Mouse (Mus musculus): ENCODE measurements around the gene Prim1. TPM values are rescaled to one million over a fixed set of nuclear protein-coding genes. Genes with fewer than 3 reads are reported as not detected.

Gene Prim1
- total RNA-seq (2021), result 11.0 and 13.6 TPM in 2 replicates
- long read RNA-seq, experiment 1, transcript Prim1-201 (13 exons, 1,583 nt), result major isoform, 11 of 15 reads
- long read RNA-seq, experiment 1, partial matches to known transcripts, result 1 of 15 reads
- long read RNA-seq, experiment 1, other reads (novel, unspliced or antisense), result 3 of 15 reads
- long read RNA-seq, experiment 2, transcript Prim1-201 (13 exons, 1,583 nt), result major isoform, 8 of 10 reads
- long read RNA-seq, experiment 2, partial matches to known transcripts, result 2 of 10 reads
- long read RNA-seq, experiment 2, other reads (novel, unspliced or antisense), result 0 of 10 reads

DNA sequence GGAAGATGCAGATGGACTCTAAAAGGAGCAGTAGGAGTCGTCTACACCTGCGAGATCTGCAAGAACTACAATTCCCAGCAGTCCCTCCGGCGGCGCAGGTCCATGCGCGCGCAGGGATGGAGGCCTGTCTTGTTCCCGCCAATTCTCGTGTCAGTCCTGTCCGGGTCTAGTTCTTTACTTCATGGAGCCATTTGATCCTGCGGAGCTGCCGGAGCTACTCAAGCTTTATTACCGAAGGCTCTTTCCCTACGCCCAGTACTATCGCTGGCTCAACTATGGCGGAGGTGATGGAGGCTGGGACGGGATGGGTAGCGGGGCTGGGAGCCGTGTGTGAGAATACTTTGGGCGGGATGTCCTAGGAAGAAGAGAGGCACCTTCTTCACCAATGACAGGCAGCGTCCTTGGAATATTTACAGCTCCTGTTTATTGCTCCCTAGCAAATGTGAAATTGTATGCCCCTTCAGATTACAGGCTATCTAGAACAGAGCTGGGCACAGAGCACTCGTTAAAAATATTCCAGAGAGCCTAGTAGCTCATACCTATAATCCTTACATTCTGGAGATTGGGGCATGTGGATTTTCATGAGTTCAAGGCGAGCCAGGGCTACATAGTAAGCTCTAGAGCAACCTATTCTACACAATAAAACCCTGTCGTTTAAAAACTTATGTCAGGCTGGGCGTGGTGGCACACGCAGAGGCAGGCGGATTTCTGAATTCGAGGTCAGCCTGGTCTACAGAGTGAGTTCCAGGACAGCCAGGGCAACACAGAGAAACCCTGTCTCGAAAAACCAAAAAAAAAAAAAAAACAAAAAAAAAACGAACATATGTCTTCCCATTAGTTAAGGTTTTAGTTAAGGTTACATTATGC, at the start of gene Prim1:
Gene Prim1 (plus strand): TSS at position 101 of the 867 bp plus-strand sequence.
- DNase-seq, result peak; percentile 83

DNA sequence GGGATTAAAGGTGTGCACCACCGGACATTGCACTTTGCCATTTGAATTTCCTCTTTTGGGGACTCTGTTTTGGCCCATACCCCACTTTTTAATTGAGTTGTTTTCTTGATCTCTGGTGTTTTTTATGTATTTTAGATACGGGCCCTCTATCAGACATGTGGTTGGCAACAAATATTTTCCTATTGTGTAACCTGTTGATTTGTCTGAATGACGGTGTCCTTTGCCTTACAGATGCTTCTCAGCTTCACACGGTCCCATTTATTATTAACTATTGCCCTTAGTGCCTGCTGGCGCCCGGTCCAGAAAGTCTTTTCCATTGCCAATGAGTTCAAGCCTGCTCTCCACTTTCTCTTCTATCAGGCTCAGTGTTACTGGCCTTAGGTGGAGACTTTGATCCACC, 48.5 kb upstream of the Prim1 start:
- no peak for DNase-seq

GRCm38 (mm10) chr10:127969820-127970219, 45.1 kb upstream of the Prim1 start:
- no peak for DNase-seq

- DNase-seq, result peak; percentile 19
These were observed 44.6 kb upstream of the Prim1 start for GRCm38 (mm10) chr10:127970359-127970831.

DNA sequence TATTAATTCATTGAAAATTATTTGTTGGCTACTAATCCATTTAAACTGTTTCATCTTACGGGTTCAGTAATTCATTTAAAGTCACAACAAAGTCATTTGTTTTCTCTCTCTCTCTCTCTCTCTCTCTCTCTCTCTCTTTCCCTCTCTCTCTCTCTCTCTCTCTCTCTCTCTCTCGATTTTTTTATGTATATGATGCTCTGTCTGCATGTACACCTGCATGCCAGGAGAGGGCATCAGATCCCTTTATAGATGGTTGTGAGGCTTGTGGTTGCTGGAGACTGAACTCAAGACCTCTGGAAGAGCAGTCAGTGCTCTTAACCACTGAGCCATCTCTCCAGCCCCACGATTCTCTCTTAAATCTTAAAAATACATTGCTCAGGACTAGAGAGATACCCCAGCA, 43.8 kb upstream of the Prim1 start:
- DNase-seq, result no peak

DNA sequence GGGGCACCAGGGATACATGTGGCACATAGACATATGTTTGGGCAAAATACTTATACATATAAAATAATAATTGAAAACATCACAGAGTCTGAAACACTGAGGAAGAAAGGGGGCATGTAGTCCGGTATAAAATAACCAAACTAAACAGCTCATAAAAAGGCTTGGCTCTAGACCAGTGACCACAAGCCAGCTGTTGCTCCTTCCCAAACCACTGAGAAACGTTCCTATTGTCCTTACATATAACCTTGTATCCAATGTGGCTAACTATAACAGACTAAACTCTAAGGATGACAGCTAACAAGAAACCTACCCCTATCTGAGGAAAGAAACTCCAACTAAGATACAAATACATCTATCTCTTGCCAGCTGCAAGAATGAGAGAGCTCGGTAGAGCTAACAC, 40.9 kb upstream of the Prim1 start:
- DNase-seq, result no peak

- DNase-seq, result no peak
These were observed 39.5 kb upstream of the Prim1 start for GRCm38 (mm10) chr10:127975503-127975902.

DNA sequence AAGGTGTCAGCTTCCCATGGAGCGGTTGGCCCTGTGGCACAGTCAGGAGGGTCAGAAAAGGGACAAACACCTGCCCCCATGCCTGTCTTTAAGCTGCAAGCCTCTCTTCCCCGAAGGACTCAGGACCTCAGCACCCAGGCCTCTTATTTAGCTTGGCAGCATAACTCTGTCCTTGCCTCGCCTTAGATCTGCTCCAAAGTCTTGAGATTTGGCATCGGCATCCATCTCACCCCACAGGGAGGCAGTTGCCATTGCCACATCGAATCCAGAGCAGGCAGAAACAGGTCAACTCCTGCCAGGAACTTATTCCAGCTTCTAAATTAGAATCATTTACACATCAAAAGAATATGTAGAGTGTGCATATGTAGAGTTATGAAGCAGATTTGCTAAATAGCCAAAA, 30.3 kb upstream of the Prim1 start:
- peak; percentile 43 for DNase-seq

DNA sequence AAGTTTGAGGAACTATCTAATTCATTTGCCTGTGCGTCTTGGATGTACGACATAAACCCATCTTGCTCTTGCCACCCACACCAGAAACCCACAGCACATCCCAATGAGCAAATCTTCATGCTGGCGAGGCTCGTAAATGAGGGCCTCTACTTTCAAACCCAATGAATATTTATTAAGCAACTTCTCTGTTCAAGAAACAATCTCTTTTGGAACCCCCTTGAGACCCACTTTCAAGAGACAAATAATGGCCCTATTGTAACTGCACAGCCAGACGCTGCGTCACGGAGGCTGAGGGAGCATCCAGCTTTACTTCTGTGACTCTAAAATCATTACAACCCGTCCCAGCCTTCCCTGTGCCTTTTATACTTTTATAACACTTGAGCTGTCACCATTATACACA, 29.4 kb upstream of the Prim1 start:
- DNase-seq, result no peak

GRCm38 (mm10) chr10:127996690-127997089, 18.3 kb upstream of the Prim1 start:
- DNase-seq, result no peak

DNA sequence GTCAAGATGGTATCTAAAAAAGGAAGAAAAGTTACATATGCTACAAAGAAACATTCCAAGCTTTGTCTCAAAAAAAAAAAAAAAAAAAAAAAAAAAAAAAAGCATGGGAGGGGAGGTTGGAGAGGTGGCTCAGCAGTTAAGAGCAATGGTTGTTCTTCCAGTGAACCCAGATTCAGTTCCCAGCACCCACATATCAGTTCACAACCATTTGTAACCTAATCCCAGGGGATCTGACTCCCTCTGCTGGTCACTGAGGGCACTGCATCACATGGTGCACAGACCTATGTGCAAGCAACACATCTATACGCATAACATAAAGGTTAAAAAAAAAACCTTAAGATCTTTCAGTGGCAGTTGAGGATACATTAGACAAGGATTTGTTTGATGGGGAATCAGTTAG, 16.7 kb upstream of the Prim1 start:
- DNase-seq, result no peak

DNA sequence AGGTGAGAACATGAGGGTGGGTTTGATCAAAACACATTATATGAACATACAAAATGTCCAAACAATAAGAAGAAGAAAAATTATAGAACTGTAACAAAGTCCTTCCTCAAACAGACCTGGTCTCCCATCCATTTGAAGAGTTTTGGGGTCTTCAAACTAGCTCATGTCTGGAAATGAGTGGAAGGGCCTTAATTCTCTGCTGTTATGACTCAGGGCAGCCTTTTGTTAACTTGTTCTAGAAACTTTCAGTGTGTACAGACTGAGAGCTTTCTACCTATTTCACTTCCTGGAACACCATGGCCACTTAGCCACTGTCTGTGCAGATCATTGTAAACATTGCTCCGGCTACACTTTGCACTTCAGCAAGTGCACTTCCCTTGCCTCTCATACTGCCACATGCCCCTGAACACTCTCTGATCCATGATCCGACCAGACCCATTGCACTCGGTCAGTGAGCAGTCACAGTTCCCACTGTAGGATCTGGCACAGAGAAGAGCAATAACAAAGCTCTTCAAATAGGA, 11.6 kb upstream of the Prim1 start:
- no peak for DNase-seq

- DNase-seq, result peak; percentile 9
These were observed 10.1 kb upstream of the Prim1 start for GRCm38 (mm10) chr10:128004918-128005317.

DNA sequence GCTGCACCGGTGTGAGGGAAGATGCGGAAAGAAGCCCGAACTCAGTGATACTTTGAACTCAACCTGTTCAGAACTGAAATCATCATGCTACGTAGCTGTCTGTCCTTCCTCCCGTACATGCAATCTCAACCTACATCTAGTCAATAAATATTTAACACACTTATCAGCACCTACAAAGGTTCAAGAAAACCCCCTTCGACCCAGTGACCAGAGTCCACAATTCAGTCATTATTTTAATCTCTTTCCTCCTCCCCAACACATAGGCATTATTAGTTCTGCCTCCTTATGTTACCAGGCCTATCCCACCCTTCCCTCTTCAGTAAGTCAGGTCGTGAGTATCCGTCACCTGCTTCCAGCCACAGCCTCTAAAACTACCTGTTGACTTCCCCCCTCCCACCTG, 9.5 kb upstream of the Prim1 start:
- DNase-seq, result no peak

DNA sequence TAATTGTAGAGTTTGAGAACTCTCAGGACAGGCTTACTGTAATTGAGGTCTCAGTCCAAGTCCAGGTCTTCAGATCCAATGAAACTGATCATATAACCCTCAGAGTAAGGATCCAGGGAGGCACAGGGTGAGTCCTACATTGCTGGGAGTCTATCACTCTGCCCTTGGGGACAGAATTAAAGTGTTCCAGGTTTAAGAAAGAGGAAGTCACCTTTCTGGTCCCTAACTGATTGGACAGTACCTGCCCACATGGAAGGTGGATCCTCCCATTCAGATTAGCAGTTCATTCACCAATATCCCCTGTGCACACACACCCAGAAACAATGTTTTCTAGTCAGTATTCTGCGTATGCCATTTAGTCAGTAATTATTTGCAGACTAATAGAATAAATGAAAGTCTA, 7.5 kb upstream of the Prim1 start, which contains the start of gene Hsd17b6:
Gene Hsd17b6 (minus strand): TSS at position 166 of the 400 bp plus-strand sequence.
- no peak for DNase-seq

GRCm38 (mm10) chr10:128008207-128008889, 6.6 kb upstream of the Prim1 start:
- DNase-seq, result peak; percentile 84

- DNase-seq, result no peak
These were observed 5.2 kb upstream of the Prim1 start for GRCm38 (mm10) chr10:128009735-128010134.

GRCm38 (mm10) chr10:128022196-128022595, 7.2 kb downstream of the Prim1 start:
- no peak for DNase-seq

DNA sequence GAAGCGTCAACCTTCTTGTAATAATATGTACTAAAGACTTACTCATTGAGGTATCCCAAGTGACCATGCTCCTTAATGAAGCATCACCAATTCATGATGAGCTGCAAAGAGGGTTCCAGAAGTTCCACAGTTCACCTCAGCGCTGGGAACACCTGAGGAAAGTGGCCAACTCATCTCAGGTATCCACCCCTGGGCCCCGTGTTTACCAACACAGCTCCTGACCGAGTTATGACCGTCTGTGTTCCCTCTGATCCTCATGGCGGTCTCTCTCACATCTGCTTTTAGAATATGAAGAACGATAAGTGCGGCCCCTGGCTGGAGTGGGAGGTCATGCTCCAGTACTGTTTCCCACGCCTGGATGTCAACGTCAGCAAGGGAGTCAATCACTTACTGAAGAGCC, 8.5 kb downstream of the Prim1 start:
- no peak for DNase-seq

DNA sequence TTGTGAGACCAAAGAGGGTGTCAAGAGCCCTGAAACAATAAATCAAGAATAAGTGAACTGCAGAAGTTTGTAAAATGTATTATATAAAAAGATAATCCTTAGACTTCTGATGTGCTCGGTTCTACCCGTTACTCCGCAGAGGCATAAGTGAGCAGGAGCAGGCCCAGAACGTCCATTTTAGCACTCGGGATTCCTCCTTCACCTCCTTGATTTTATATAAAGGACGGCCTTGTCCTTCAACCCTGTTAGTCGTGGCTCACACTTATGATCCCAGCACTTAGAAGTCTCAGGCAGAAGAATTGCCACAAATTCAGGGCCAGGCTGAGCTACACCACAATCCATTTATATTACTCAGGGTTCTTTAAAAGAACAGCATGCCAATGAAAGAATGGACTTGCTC, 15.0 kb downstream of the Prim1 start:
- no peak for DNase-seq

DNA sequence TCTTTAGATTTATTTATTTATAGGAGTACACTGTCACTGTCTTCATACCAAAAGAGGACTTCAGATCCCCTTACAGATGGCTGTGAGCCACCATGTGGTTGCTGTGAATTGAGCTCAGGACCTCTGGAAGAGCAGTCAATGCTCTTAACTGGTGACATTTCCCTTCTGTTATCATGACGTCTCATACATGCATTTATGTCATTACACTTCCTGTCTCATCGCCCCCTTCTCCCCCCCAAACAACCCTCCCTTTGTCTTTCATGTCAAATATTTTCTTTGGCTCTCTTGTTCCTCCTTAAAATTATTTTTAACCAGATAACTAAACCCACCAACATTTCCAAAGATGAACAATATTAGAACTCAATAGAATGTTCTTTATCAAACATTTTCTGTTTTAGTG, 15.9 kb downstream of the Prim1 start:
- no peak for DNase-seq

- DNase-seq, result peak; percentile 76
These were observed 21.9 kb downstream of the Prim1 start for GRCm38 (mm10) chr10:128036746-128037425.

Data from adrenal gland, postnatal 14 days (tissue).